Mouse (Mus musculus): ENCODE results near the gene Olfr1128. TPM values are rescaled to one million over a fixed set of nuclear protein-coding genes. Genes with fewer than 3 reads are reported as not detected.
"Not testable (repeated sequence)": the region's sequence is repeated elsewhere in the genome, so short reads cannot be mapped to it uniquely, and the experiment has no call there.

Gene Olfr1128
- not detected in 2 replicates for polyA plus RNA-seq (2014; fragmentation: Nextera tagmentation; extraction: Ambion mirVana)

- no peaks in the 10 kb centered on the region for H3K9me3 ChIP-seq (ENCODE audit: control insufficient read depth, low read length)
- H3K27me3 ChIP-seq (ENCODE audit: control insufficient read depth, insufficient read depth, low read length) = no peaks in the 10 kb centered on the region
- 83% methylated on average over 1 of the region's 1 CpGs for WGBS
- H3K9ac ChIP-seq (ENCODE audit: low read depth, low read length) = no peak within 1 kb of the TSS
- no peak within 1 kb of the TSS for H3K27ac ChIP-seq (ENCODE audit: low read depth, low read length)
- H3K4me2 ChIP-seq (replicated peaks; ENCODE audit: low read depth, low read length) = no peak within 1 kb of the TSS
- ATAC-seq (ENCODE audit: low FRiP score, low TSS enrichment) = no peak
- H3K4me1 ChIP-seq (ENCODE audit: control insufficient read depth, insufficient read depth, low read length) = no peaks in the 10 kb centered on the region
- no peak within 1 kb of the TSS for H3K4me3 ChIP-seq (ENCODE audit: low read length)
- H3K36me3 ChIP-seq (ENCODE audit: control insufficient read depth, insufficient read depth, low read length) = no peaks in the 10 kb centered on the region
Observed at GRCm38 (mm10) chr2:87545442-87545841, at the start of gene Olfr1128. Gene Olfr1128, minus strand, starts transcription at chr2:87545542.

- H3K27me3 ChIP-seq (ENCODE audit: control insufficient read depth, insufficient read depth, low read length); ATAC-seq (ENCODE audit: low FRiP score, low TSS enrichment); H3K9ac ChIP-seq (ENCODE audit: low read depth, low read length); H3K9me3 ChIP-seq (ENCODE audit: control insufficient read depth, low read length); H3K4me3 ChIP-seq (ENCODE audit: low read length); H3K4me1 ChIP-seq (ENCODE audit: control insufficient read depth, insufficient read depth, low read length); H3K36me3 ChIP-seq (ENCODE audit: control insufficient read depth, insufficient read depth, low read length); H3K4me2 ChIP-seq (replicated peaks; ENCODE audit: low read depth, low read length); H3K27ac ChIP-seq (ENCODE audit: low read depth, low read length): not testable (repeated sequence)
- 78% methylated on average over 1 of the region's 1 CpGs for WGBS
Observed at GRCm38 (mm10) chr2:87573602-87574001, 28.3 kb upstream of the Olfr1128 start, which contains the start of gene Olfr1129. Gene Olfr1129, plus strand, starts transcription at chr2:87573902.

- Histone ChIP-seq H3K9me3 (ENCODE audit: control insufficient read depth, low read length) (no peaks in the 10 kb centered on the region), H3K9ac (ENCODE audit: low read depth, low read length) (no peak overlapping the region), H3K36me3 (ENCODE audit: control insufficient read depth, insufficient read depth, low read length) (no peaks in the 10 kb centered on the region), H3K4me3 (ENCODE audit: low read length) (no peak overlapping the region), H3K27me3 (ENCODE audit: control insufficient read depth, insufficient read depth, low read length) (no peaks in the 10 kb centered on the region), H3K4me1 (ENCODE audit: control insufficient read depth, insufficient read depth, low read length) (no peaks in the 10 kb centered on the region), H3K4me2 (replicated peaks; ENCODE audit: low read depth, low read length) (no peak overlapping the region), H3K27ac (ENCODE audit: low read depth, low read length) (no peak overlapping the region)
- ATAC-seq (ENCODE audit: low FRiP score, low TSS enrichment) = no peak
- 64% methylated on average over 2 of the region's 2 CpGs for WGBS
Observed at GRCm38 (mm10) chr2:87534826-87535225, 10.5 kb downstream of the Olfr1128 start.

GRCm38 (mm10) chr2:87531496-87531895 is 13.8 kb downstream of the Olfr1128 start, which contains the start of gene Olfr153:
Gene Olfr153, plus strand, starts transcription at chr2:87531796.
- no peak for ATAC-seq (ENCODE audit: low FRiP score, low TSS enrichment)
- Histone ChIP-seq H3K27ac (ENCODE audit: low read depth, low read length) (no peak within 1 kb of the TSS), H3K4me2 (replicated peaks; ENCODE audit: low read depth, low read length) (no peak within 1 kb of the TSS), H3K4me1 (ENCODE audit: control insufficient read depth, insufficient read depth, low read length) (no peaks in the 10 kb centered on the region), H3K36me3 (ENCODE audit: control insufficient read depth, insufficient read depth, low read length) (no peaks in the 10 kb centered on the region), H3K9ac (ENCODE audit: low read depth, low read length) (no peak within 1 kb of the TSS), H3K27me3 (ENCODE audit: control insufficient read depth, insufficient read depth, low read length) (no peaks in the 10 kb centered on the region), H3K9me3 (ENCODE audit: control insufficient read depth, low read length) (no peaks in the 10 kb centered on the region), H3K4me3 (ENCODE audit: low read length) (no peak within 1 kb of the TSS)

- not testable (repeated sequence) for H3K27ac ChIP-seq (ENCODE audit: low read depth, low read length); ATAC-seq (ENCODE audit: low FRiP score, low TSS enrichment); H3K4me1 ChIP-seq (ENCODE audit: control insufficient read depth, insufficient read depth, low read length); H3K9me3 ChIP-seq (ENCODE audit: control insufficient read depth, low read length); H3K27me3 ChIP-seq (ENCODE audit: control insufficient read depth, insufficient read depth, low read length); H3K9ac ChIP-seq (ENCODE audit: low read depth, low read length); H3K36me3 ChIP-seq (ENCODE audit: control insufficient read depth, insufficient read depth, low read length)
- peak overlapping the region; percentile 32 for H3K4me2 ChIP-seq (replicated peaks; ENCODE audit: low read depth, low read length)
- peak overlapping the region; percentile 7; the same call in 1 of the 2 replicates for H3K4me3 ChIP-seq (ENCODE audit: low read length)
- WGBS = 28% methylated on average over 38 of the region's 39 CpGs
Observed at GRCm38 (mm10) chr2:87525899-87526616, 19.3 kb downstream of the Olfr1128 start.

GRCm38 (mm10) chr2:87520651-87521050 is 24.7 kb downstream of the Olfr1128 start:
- Histone ChIP-seq H3K27ac (ENCODE audit: low read depth, low read length) (no peak overlapping the region), H3K27me3 (ENCODE audit: control insufficient read depth, insufficient read depth, low read length) (no peaks in the 10 kb centered on the region), H3K4me3 (ENCODE audit: low read length) (no peak overlapping the region), H3K4me1 (ENCODE audit: control insufficient read depth, insufficient read depth, low read length) (no peaks in the 10 kb centered on the region), H3K36me3 (ENCODE audit: control insufficient read depth, insufficient read depth, low read length) (no peaks in the 10 kb centered on the region), H3K9ac (ENCODE audit: low read depth, low read length) (no peak overlapping the region), H3K4me2 (replicated peaks; ENCODE audit: low read depth, low read length) (no peak overlapping the region), H3K9me3 (ENCODE audit: control insufficient read depth, low read length) (no peaks in the 10 kb centered on the region)
- WGBS = 90% methylated on average over 4 of the region's 4 CpGs
- no peak for ATAC-seq (ENCODE audit: low FRiP score, low TSS enrichment)

GRCm38 (mm10) chr2:87516581-87516980 is 28.8 kb downstream of the Olfr1128 start:
- no peaks in the 10 kb centered on the region for H3K4me1 ChIP-seq (ENCODE audit: control insufficient read depth, insufficient read depth, low read length)
- no peaks in the 10 kb centered on the region for H3K9me3 ChIP-seq (ENCODE audit: control insufficient read depth, low read length)
- no peak for ATAC-seq (ENCODE audit: low FRiP score, low TSS enrichment)
- no peak overlapping the region for H3K4me3 ChIP-seq (ENCODE audit: low read length)
- no peak overlapping the region for H3K4me2 ChIP-seq (replicated peaks; ENCODE audit: low read depth, low read length)
- H3K36me3 ChIP-seq (ENCODE audit: control insufficient read depth, insufficient read depth, low read length) = no peaks in the 10 kb centered on the region
- no peak overlapping the region for H3K27ac ChIP-seq (ENCODE audit: low read depth, low read length)
- no peak overlapping the region for H3K9ac ChIP-seq (ENCODE audit: low read depth, low read length)
- WGBS = 82% methylated on average over 3 of the region's 3 CpGs
- H3K27me3 ChIP-seq (ENCODE audit: control insufficient read depth, insufficient read depth, low read length) = no peaks in the 10 kb centered on the region

- ATAC-seq (ENCODE audit: low FRiP score, low TSS enrichment) = no peak
- H3K4me3 ChIP-seq (ENCODE audit: low read length) = no peak overlapping the region
- 80% methylated on average over 7 of the region's 8 CpGs for WGBS
- H3K9ac ChIP-seq (ENCODE audit: low read depth, low read length) = no peak overlapping the region
- H3K27ac ChIP-seq (ENCODE audit: low read depth, low read length) = no peak overlapping the region
- H3K9me3 ChIP-seq (ENCODE audit: control insufficient read depth, low read length) = no peaks in the 10 kb centered on the region
- H3K4me2 ChIP-seq (replicated peaks; ENCODE audit: low read depth, low read length) = no peak overlapping the region
- H3K36me3 ChIP-seq (ENCODE audit: control insufficient read depth, insufficient read depth, low read length) = no peaks in the 10 kb centered on the region
- no peaks in the 10 kb centered on the region for H3K27me3 ChIP-seq (ENCODE audit: control insufficient read depth, insufficient read depth, low read length)
- H3K4me1 ChIP-seq (ENCODE audit: control insufficient read depth, insufficient read depth, low read length) = no peaks in the 10 kb centered on the region
Observed at GRCm38 (mm10) chr2:87515457-87516060, 29.8 kb downstream of the Olfr1128 start.

GRCm38 (mm10) chr2:87515046-87515445 is 30.3 kb downstream of the Olfr1128 start:
- no peaks in the 10 kb centered on the region for H3K9me3 ChIP-seq (ENCODE audit: control insufficient read depth, low read length)
- 95% methylated on average over 2 of the region's 2 CpGs for WGBS
- H3K4me1 ChIP-seq (ENCODE audit: control insufficient read depth, insufficient read depth, low read length) = no peaks in the 10 kb centered on the region
- H3K27me3 ChIP-seq (ENCODE audit: control insufficient read depth, insufficient read depth, low read length) = no peaks in the 10 kb centered on the region
- no peak for ATAC-seq (ENCODE audit: low FRiP score, low TSS enrichment)
- H3K36me3 ChIP-seq (ENCODE audit: control insufficient read depth, insufficient read depth, low read length) = no peaks in the 10 kb centered on the region
- no peak overlapping the region for H3K9ac ChIP-seq (ENCODE audit: low read depth, low read length)
- H3K27ac ChIP-seq (ENCODE audit: low read depth, low read length) = no peak overlapping the region
- no peak overlapping the region for H3K4me2 ChIP-seq (replicated peaks; ENCODE audit: low read depth, low read length)
- no peak overlapping the region for H3K4me3 ChIP-seq (ENCODE audit: low read length)

All from kidney, embryonic 14.5 days (tissue).